Mouse (Mus musculus) testis, adult 2 months (tissue): ENCODE measurements around the gene Nvl.

Experiments
- CTCF ChIP-seq: fragments of 200-500 bp; IDR thresholded peaks from 2 replicates; pipeline ENCODE4 v1.5.1; 2012; ENCODE audit warnings: low read depth, mild to moderate bottlenecking, inconsistent platforms, low read length, moderate library complexity; ENCODE audit not compliant: control insufficient read depth, insufficient read depth, insufficient replicate concordance
- POLR2A ChIP-seq: fragments of 200-500 bp; IDR thresholded peaks from 2 replicates; pipeline ENCODE4 v1.6.1; 2012; ENCODE audit warnings: low read depth, mild to moderate bottlenecking, inconsistent platforms, low read length, moderate library complexity; ENCODE audit not compliant: control insufficient read depth

DNA sequence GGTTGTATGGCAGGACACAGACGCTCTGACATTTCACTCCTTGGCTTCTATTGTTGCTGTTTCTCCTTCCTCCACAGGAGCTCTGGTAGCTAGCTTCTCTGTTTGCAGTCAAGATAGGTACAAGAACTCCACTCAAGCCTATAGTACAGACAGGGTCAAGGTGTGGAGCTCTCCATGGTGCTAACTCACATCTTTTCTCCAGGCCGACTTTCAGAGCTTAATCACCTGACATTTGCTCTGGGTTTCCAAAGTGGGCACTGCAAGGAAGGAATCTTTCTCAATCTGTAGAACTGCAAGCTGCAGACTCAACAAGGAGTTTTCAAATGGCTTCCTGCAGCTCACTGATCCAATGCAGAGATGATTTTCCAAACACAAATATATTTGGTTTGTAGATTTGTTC, 60.0 kb downstream of the Nvl start:
- TF ChIP-seq CTCF = no peak
- no peak for TF ChIP-seq POLR2A
